Mouse (Mus musculus) spleen, adult 2 months (tissue): ENCODE data around the gene Zbtb44. TPM values are rescaled to one million over a fixed set of nuclear protein-coding genes. Genes with fewer than 3 reads are reported as not detected.
A peak's percentile ranks its signal among the peaks of the same experiment; 100 is the strongest.
"Not testable (repeated sequence)": the region's sequence is repeated elsewhere in the genome, so short reads cannot be mapped to it uniquely, and the experiment has no call there.

ENCODE experiments used
- DNase-seq, 2 experiments: peaks; one replicate each; pipeline versions ENCODE4 v3.0.0 to v3.0.0-alpha.2; 2012 to 2021; ENCODE audit warnings: low spot score in 2 of 2, low read depth in 1 of 2
- H3K27ac ChIP-seq: fragments of 200-500 bp; 2 replicates; pipeline ENCODE4 v1.5.1; 2012; ENCODE audit warnings: low read length, inconsistent platforms; ENCODE audit not compliant: insufficient read depth
- H3K27me3 ChIP-seq: fragments of 200-500 bp; 2 replicates; pipeline ENCODE4 v1.6.1; 2012; ENCODE audit warnings: mild to moderate bottlenecking, moderate library complexity, low read length, inconsistent platforms; ENCODE audit not compliant: control insufficient read depth, insufficient read depth
- H3K36me3 ChIP-seq: fragments of 200-500 bp; 2 replicates; pipeline ENCODE4 v1.6.1; 2012; ENCODE audit warnings: mild to moderate bottlenecking, low read length, inconsistent platforms; ENCODE audit not compliant: control insufficient read depth, insufficient read depth
- H3K4me1 ChIP-seq: fragments of 200-500 bp; 2 replicates; pipeline ENCODE4 v1.6.1; 2011; ENCODE audit warnings: inconsistent platforms; ENCODE audit not compliant: control insufficient read depth, insufficient read depth, insufficient read length
- H3K4me3 ChIP-seq: fragments of 200-500 bp; 2 replicates; pipeline ENCODE4 v1.5.1; 2011; ENCODE audit warnings: mild to moderate bottlenecking, inconsistent platforms; ENCODE audit not compliant: insufficient read depth, insufficient read length; ENCODE audit errors: extremely low read depth
- CTCF ChIP-seq: fragments of 200-500 bp; IDR thresholded peaks from 2 replicates; pipeline ENCODE4 v1.5.1; 2011; ENCODE audit warnings: mild to moderate bottlenecking, inconsistent platforms; ENCODE audit not compliant: insufficient read depth, insufficient read length, insufficient replicate concordance; ENCODE audit errors: extremely low read depth
- POLR2A ChIP-seq: fragments of 200-500 bp; IDR thresholded peaks from 2 replicates; pipeline ENCODE4 v1.6.1; 2011; ENCODE audit warnings: low read depth, low read length, inconsistent platforms
- WGBS: fragments of 180-500 bp; shearing (Covaris S2); methylation state at CpG from one replicate; pipeline ENCODE4 v1.1.7; 2018; 5-methylcytosine and 5-hydroxymethylcytosine counted together
- polyA plus RNA-seq: library from polyadenylated mRNA; depleted of rRNA; stranded (reverse); fragments of >200 nt; gene quantifications from 2 replicates; pipeline ENCODE4 v1.2.3, GENCODE M21; 2012

Gene Zbtb44
- polyA plus RNA-seq, 1 experiment, result 4.5 TPM

GRCm38 (mm10) chr9:31028251-31028650 lies 2.2 kb upstream of the Zbtb44 start:
- peaks cover 5% of the 10 kb centered on the region; the same call in 1 of the 2 replicates for H3K4me1 ChIP-seq
- DNase-seq, result no peak
- WGBS, result 93% methylated on average over 4 of the region's 4 CpGs
- no peak overlapping the region for H3K4me3 ChIP-seq
- H3K27ac ChIP-seq, result no peak overlapping the region
- H3K27me3 ChIP-seq, result no peaks in the 10 kb centered on the region
- H3K36me3 ChIP-seq, result no peaks in the 10 kb centered on the region
- no peak for TF ChIP-seq POLR2A
- TF ChIP-seq CTCF, result no peak

- TF ChIP-seq POLR2A, result peak; percentile 82
- no peak for TF ChIP-seq CTCF
- WGBS, result under 1% methylated on average over 51 of the region's 57 CpGs
- Histone ChIP-seq H3K4me3 (peak overlapping the region; percentile 68), H3K4me1 (peaks cover 5% of the 10 kb centered on the region; the same call in 1 of the 2 replicates), H3K36me3 (no peaks in the 10 kb centered on the region), H3K27ac (peak overlapping the region; percentile 97), H3K27me3 (no peaks in the 10 kb centered on the region)
- peak; percentile 85 to 96 for DNase-seq
Observed at GRCm38 (mm10) chr9:31029751-31030511, 513 bp upstream of the Zbtb44 start.

GRCm38 (mm10) chr9:31031414-31031843 lies 985 bp downstream of the Zbtb44 start:
- Histone ChIP-seq H3K27me3 (no peaks in the 10 kb centered on the region), H3K36me3 (no peaks in the 10 kb centered on the region), H3K27ac (no peak overlapping the region), H3K4me1 (peaks cover 5% of the 10 kb centered on the region; the same call in 1 of the 2 replicates), H3K4me3 (peak overlapping the region; percentile 68)
- DNase-seq, result no peak
- TF ChIP-seq POLR2A (no peak), CTCF (no peak)
- 13% methylated on average over 8 of the region's 8 CpGs for WGBS

- TF ChIP-seq CTCF, result no peak
- no peak for TF ChIP-seq POLR2A
- no peak overlapping the region for H3K27ac ChIP-seq
Observed at GRCm38 (mm10) chr9:31032546-31032945, 2.1 kb downstream of the Zbtb44 start.

GRCm38 (mm10) chr9:31050208-31050607 lies 19.8 kb downstream of the Zbtb44 start:
- WGBS, result 61% methylated on average over 5 of the region's 5 CpGs
- TF ChIP-seq CTCF, result no peak
- no peak for TF ChIP-seq POLR2A
- no peak for DNase-seq

More at GRCm38 (mm10) chr9:31032546-31032945, 2.1 kb downstream of the Zbtb44 start:
- no peak overlapping the region for H3K4me3 ChIP-seq
- peaks cover 5% of the 10 kb centered on the region; the same call in 1 of the 2 replicates for H3K4me1 ChIP-seq
- no peak for DNase-seq
- H3K27me3 ChIP-seq, result no peaks in the 10 kb centered on the region
- no peaks in the 10 kb centered on the region for H3K36me3 ChIP-seq

GRCm38 (mm10) chr9:31051509-31051908 lies 21.1 kb downstream of the Zbtb44 start:
- DNase-seq, H3K4me3 ChIP-seq, H3K27me3 ChIP-seq, H3K4me1 ChIP-seq, H3K36me3 ChIP-seq, H3K27ac ChIP-seq: not testable (repeated sequence)
- WGBS, result 98% methylated on average over 6 of the region's 6 CpGs

More at GRCm38 (mm10) chr9:31050208-31050607, 19.8 kb downstream of the Zbtb44 start:
- Histone ChIP-seq H3K4me3 (no peak overlapping the region), H3K36me3 (peaks cover 7% of the 10 kb centered on the region; the same call in 1 of the 2 replicates), H3K27me3 (no peaks in the 10 kb centered on the region), H3K4me1 (no peaks in the 10 kb centered on the region), H3K27ac (no peak overlapping the region)

GRCm38 (mm10) chr9:31058723-31059122 lies 28.3 kb downstream of the Zbtb44 start:
- DNase-seq, result no peak
- H3K4me1 ChIP-seq, result no peaks in the 10 kb centered on the region
- no peak overlapping the region for H3K4me3 ChIP-seq
- WGBS, result 81% methylated on average over 2 of the region's 2 CpGs
- H3K27ac ChIP-seq, result no peak overlapping the region
- no peak for TF ChIP-seq CTCF
- no peaks in the 10 kb centered on the region for H3K27me3 ChIP-seq
- peaks cover 9% of the 10 kb centered on the region for H3K36me3 ChIP-seq
